Mouse (Mus musculus) CD4-positive, CD25-positive, alpha-beta regulatory T cell, adult 2 months (primary cell): ENCODE data around the gene Pdik1l.

Experiments used
- DNase-seq: peaks from one replicate; pipeline ENCODE4 v3.0.0-alpha.2; 2012; ENCODE audit warnings: low read depth, low spot score

Gene Pdik1l

GRCm38 (mm10) chr4:134298626-134299497 is 11.2 kb upstream of the Pdik1l start:
- no peak for DNase-seq

GRCm38 (mm10) chr4:134297369-134297768 is 9.7 kb upstream of the Pdik1l start:
- no peak for DNase-seq

- DNase-seq = peak; percentile 36
Observed at GRCm38 (mm10) chr4:134296523-134296922, 8.8 kb upstream of the Pdik1l start.

- DNase-seq = peak; percentile 37
Observed at GRCm38 (mm10) chr4:134296096-134296495, 8.4 kb upstream of the Pdik1l start.

GRCm38 (mm10) chr4:134293692-134294163 is 6.0 kb upstream of the Pdik1l start:
- no peak for DNase-seq

- peak; percentile 37 for DNase-seq
Observed at GRCm38 (mm10) chr4:134293061-134293691, 5.5 kb upstream of the Pdik1l start.

GRCm38 (mm10) chr4:134292067-134292466 is 4.4 kb upstream of the Pdik1l start:
- DNase-seq = peak; percentile 91

GRCm38 (mm10) chr4:134288397-134289256 is 932 bp upstream of the Pdik1l start:
- no peak for DNase-seq

GRCm38 (mm10) chr4:134287168-134287564 is 529 bp downstream of the Pdik1l start:
- peak; percentile 97 for DNase-seq

- peak; percentile 45 for DNase-seq
Observed at GRCm38 (mm10) chr4:134286226-134287167, 1.2 kb downstream of the Pdik1l start.

GRCm38 (mm10) chr4:134284942-134285341 is 2.8 kb downstream of the Pdik1l start:
- DNase-seq = no peak

GRCm38 (mm10) chr4:134273417-134274345 is 14.0 kb downstream of the Pdik1l start:
- peak; percentile 91 for DNase-seq

- DNase-seq = no peak
Observed at GRCm38 (mm10) chr4:134272731-134273416, 14.8 kb downstream of the Pdik1l start.

GRCm38 (mm10) chr4:134271979-134272378 is 15.7 kb downstream of the Pdik1l start:
- no peak for DNase-seq

GRCm38 (mm10) chr4:134269622-134270021 is 18.1 kb downstream of the Pdik1l start:
- DNase-seq = peak; percentile 71

- no peak for DNase-seq
Observed at GRCm38 (mm10) chr4:134268102-134268655, 19.5 kb downstream of the Pdik1l start.

- DNase-seq = no peak
Observed at GRCm38 (mm10) chr4:134265860-134266585, 21.7 kb downstream of the Pdik1l start.

GRCm38 (mm10) chr4:134263191-134263590 is 24.5 kb downstream of the Pdik1l start:
- peak; percentile 73 for DNase-seq
